Mouse (Mus musculus) embryonic facial prominence, embryonic 14.5 days (tissue): ENCODE data around the gene Kif16b. TPM values are rescaled to one million over a fixed set of nuclear protein-coding genes. Genes with fewer than 3 reads are reported as not detected.
A peak's percentile ranks its signal among the peaks of the same experiment; 100 is the strongest.

Experiments used
- ATAC-seq: fragments of 200-750 bp; cut with Nextera tagmentation; 2 replicates; pipeline ENCODE4 v1.8.0; 2017; ENCODE audit warnings: low read depth, moderate number of reproducible peaks, moderate TSS enrichment
- DNase-seq: peaks from one replicate; pipeline ENCODE4 v3.0.0-alpha.2; 2015; ENCODE audit warnings: low spot score
- H3K27ac ChIP-seq: fragments of 300-500 bp; sonication (generic); replicated peaks from 2 replicates; pipeline ENCODE4 v1.5.1; 2014; ENCODE audit warnings: low read depth, mild to moderate bottlenecking, low read length, moderate library complexity
- H3K27me3 ChIP-seq: fragments of 300-500 bp; sonication (generic); replicated peaks from 2 replicates; pipeline ENCODE4 v1.6.1; 2014; ENCODE audit warnings: low read length; ENCODE audit not compliant: control insufficient read depth, insufficient read depth
- H3K36me3 ChIP-seq: fragments of 300-500 bp; sonication (generic); 2 replicates; pipeline ENCODE4 v1.6.1; 2014; ENCODE audit warnings: low read length, mixed read lengths; ENCODE audit not compliant: control insufficient read depth, insufficient read depth
- H3K4me1 ChIP-seq: fragments of 300-500 bp; sonication (generic); 2 replicates; pipeline ENCODE4 v1.6.1; 2014; ENCODE audit warnings: antibody characterized with exemption, low read length; ENCODE audit not compliant: control insufficient read depth, insufficient read depth
- H3K4me2 ChIP-seq: fragments of 300-500 bp; sonication (generic); 2 replicates; pipeline ENCODE4 v1.6.1; 2014; ENCODE audit warnings: low read depth, mild to moderate bottlenecking, low read length, moderate library complexity, mixed read lengths
- H3K4me3 ChIP-seq: fragments of 300-500 bp; sonication (generic); 2 replicates; pipeline ENCODE4 v1.5.1; 2014; ENCODE audit warnings: low read depth, mild to moderate bottlenecking, low read length
- H3K9ac ChIP-seq: fragments of 300-500 bp; sonication (generic); 2 replicates; pipeline ENCODE4 v1.6.1; 2014; ENCODE audit warnings: low read depth, mild to moderate bottlenecking, low read length, moderate library complexity, mixed read lengths
- H3K9me3 ChIP-seq: fragments of 300-500 bp; sonication (generic); 2 replicates; pipeline ENCODE4 v1.6.1; 2016; ENCODE audit warnings: low read length; ENCODE audit not compliant: control insufficient read depth
- WGBS: fragments of 180-500 bp; shearing (Covaris S2); extraction: QIAGEN DNeasy Blood & Tissue Kit; methylation state at CpG from one replicate; pipeline ENCODE4 v1.1.7; 2014; 5-methylcytosine and 5-hydroxymethylcytosine counted together
- polyA plus RNA-seq: library from polyadenylated mRNA; unstranded; fragments of >200 nt; fragmentation: Nextera tagmentation; extraction: Ambion mirVana; gene quantifications from 2 replicates; pipeline ENCODE4 v1.2.1, GENCODE M21; 2014

Kif16b gene
- polyA plus RNA-seq, 1 experiment from 2014 or later, result 10.6 TPM

- H3K4me3 ChIP-seq, result no peak overlapping the region
- no peak overlapping the region; the same call in 1 of the 2 replicates for H3K27ac ChIP-seq
- H3K9ac ChIP-seq, result no peak overlapping the region
- H3K4me2 ChIP-seq, result no peak overlapping the region
- WGBS, result 62% methylated on average over 3 of the region's 3 CpGs
- peaks cover 4% of the 10 kb centered on the region; the same call in 1 of the 2 replicates for H3K36me3 ChIP-seq
- DNase-seq (no peak), ATAC-seq (no peak)
- no peaks in the 10 kb centered on the region for H3K4me1 ChIP-seq
- H3K9me3 ChIP-seq, result no peaks in the 10 kb centered on the region
- H3K27me3 ChIP-seq, result no peaks in the 10 kb centered on the region
Measured at GRCm38 (mm10) chr2:142838775-142839174, 62.6 kb downstream of the Kif16b start.

GRCm38 (mm10) chr2:142838118-142838517, 63.2 kb downstream of the Kif16b start:
- WGBS, result 72% methylated on average over 1 of the region's 1 CpGs
- H3K27ac ChIP-seq, result no peak overlapping the region; the same call in 1 of the 2 replicates

GRCm38 (mm10) chr2:142834751-142835150, 66.6 kb downstream of the Kif16b start:
- Histone ChIP-seq H3K9ac (no peak overlapping the region), H3K4me1 (no peaks in the 10 kb centered on the region), H3K4me2 (no peak overlapping the region), H3K27ac (no peak overlapping the region), H3K9me3 (no peaks in the 10 kb centered on the region), H3K27me3 (no peaks in the 10 kb centered on the region), H3K4me3 (no peak overlapping the region), H3K36me3 (peaks cover 7% of the 10 kb centered on the region; the same call in 1 of the 2 replicates)
- no peak for ATAC-seq
- no peak for DNase-seq
- 81% methylated on average over 3 of the region's 3 CpGs for WGBS

More at GRCm38 (mm10) chr2:142838118-142838517, 63.2 kb downstream of the Kif16b start:
- Histone ChIP-seq H3K4me1 (no peaks in the 10 kb centered on the region), H3K9ac (no peak overlapping the region), H3K4me2 (no peak overlapping the region), H3K36me3 (peaks cover 9% of the 10 kb centered on the region; the same call in 1 of the 2 replicates), H3K4me3 (no peak overlapping the region), H3K9me3 (no peaks in the 10 kb centered on the region), H3K27me3 (no peaks in the 10 kb centered on the region)
- DNase-seq (peak; percentile 66), ATAC-seq (no peak)

DNA sequence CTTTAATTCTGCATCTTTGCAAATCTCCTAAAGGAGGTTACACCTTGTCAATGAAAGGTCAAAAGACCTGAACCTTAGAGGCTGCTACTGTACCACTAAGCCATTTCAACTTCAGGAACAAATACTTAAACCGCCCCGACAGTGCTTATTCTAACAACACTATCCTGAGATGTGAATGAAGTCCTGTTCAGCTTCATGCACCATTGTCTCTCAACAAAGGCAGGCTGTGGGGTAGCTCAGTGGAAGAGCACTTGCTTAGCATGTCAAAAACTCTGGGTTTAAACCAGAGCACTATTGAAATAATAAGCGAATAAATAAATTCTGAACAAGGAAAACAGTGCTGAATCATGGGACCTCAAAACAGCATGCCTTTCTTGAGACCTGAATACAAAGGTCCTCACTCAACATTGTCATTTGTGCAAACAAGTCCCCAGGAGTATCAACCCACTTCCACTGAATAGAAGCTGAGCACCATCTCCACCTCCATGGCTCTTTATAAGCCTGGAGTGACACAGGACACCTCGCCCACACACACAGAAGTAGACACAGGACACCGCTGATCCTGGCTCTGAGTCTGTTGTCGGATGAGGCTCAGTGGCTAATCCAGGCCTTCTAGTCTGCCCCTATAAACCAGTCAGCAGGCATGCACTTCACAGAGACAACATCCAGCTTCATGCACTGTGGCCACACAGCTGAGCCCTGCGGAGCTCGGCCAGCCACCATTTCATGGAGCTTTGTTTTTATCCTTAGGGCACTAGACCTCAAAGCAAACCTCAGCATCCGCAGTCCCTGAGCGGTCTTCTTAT, 68.5 kb downstream of the Kif16b start:
- Histone ChIP-seq H3K4me1 (peaks cover 9% of the 10 kb centered on the region), H3K36me3 (peaks cover 6% of the 10 kb centered on the region; the same call in 1 of the 2 replicates), H3K27ac (no peak overlapping the region), H3K4me2 (no peak overlapping the region), H3K9ac (no peak overlapping the region), H3K4me3 (no peak overlapping the region), H3K27me3 (no peaks in the 10 kb centered on the region), H3K9me3 (no peaks in the 10 kb centered on the region)
- DNase-seq (peak; percentile 61), ATAC-seq (peak; percentile 86)
- WGBS, result 59% methylated on average over 10 of the region's 10 CpGs

DNA sequence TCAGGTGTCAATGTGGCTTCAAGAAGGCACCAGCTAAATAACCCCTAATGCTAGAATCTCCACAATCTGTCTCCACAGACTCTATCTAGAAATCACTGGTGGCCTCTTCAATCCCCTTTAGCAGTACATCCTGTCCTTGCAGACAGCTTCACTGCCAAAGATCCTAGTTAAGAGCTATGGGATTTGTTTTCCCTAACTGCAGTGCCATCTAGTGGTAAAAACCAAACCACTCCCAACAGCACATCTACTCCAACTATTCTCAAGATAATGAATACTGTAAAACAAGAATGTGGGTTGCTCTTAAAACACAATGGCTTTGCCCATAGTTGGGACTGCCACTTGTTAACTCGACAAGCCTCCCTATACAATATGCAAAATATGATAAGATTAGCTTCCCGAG, 88.3 kb downstream of the Kif16b start:
- no peaks in the 10 kb centered on the region for H3K36me3 ChIP-seq
- ATAC-seq (peak; percentile 77), DNase-seq (peak; percentile 89)
- no peak overlapping the region for H3K9ac ChIP-seq
- H3K4me2 ChIP-seq, result no peak overlapping the region
- H3K4me3 ChIP-seq, result no peak overlapping the region
- no peak overlapping the region for H3K27ac ChIP-seq
- H3K27me3 ChIP-seq, result no peaks in the 10 kb centered on the region
- H3K4me1 ChIP-seq, result no peaks in the 10 kb centered on the region
- 39% methylated on average over 2 of the region's 2 CpGs for WGBS
- no peaks in the 10 kb centered on the region for H3K9me3 ChIP-seq

DNA sequence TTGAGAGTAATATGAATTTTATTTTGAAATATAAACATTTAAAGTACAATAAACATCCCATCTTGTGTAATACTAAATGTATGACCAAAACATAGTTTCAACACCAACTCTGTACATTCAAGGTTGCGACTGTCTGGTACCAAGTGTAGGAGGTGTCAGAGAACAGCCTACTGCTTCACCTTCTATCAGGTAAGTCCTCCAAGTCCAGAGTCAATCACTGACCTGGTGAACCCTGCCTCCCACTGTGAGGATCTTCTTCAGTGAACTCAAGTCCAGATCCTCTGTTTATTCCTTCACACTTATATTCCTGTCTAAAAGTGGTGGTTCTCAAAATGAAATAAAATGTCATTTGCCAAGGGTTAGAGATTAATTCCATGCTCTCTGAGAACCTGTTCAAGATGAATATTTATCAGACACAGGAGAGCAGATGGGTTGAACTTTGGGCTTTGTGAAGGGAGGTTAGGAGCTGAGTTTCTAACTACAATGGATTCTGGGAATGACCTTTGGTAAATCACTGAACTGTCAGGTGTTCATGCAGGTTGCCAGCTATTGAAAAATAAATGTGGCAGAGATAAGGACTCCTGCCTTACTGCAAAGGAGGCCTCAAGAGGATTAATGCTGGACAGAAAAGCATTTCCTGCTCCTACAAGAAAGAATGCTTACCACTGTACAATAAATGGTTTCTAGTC, 97.4 kb downstream of the Kif16b start:
- no peak for ATAC-seq
- Histone ChIP-seq H3K4me1 (no peaks in the 10 kb centered on the region), H3K4me2 (no peak overlapping the region), H3K9me3 (no peaks in the 10 kb centered on the region), H3K36me3 (no peaks in the 10 kb centered on the region), H3K9ac (no peak overlapping the region), H3K27me3 (no peaks in the 10 kb centered on the region), H3K27ac (no peak overlapping the region), H3K4me3 (no peak overlapping the region)
- WGBS, result 95% methylated on average over 1 of the region's 1 CpGs
- DNase-seq, result no peak

GRCm38 (mm10) chr2:142797310-142797709, 104.0 kb downstream of the Kif16b start:
- Histone ChIP-seq H3K4me3 (no peak overlapping the region), H3K4me1 (no peaks in the 10 kb centered on the region), H3K36me3 (no peaks in the 10 kb centered on the region), H3K9me3 (no peaks in the 10 kb centered on the region), H3K4me2 (no peak overlapping the region), H3K27ac (no peak overlapping the region), H3K9ac (no peak overlapping the region), H3K27me3 (no peaks in the 10 kb centered on the region)
- DNase-seq (peak; percentile 44), ATAC-seq (no peak)
- WGBS, result 47% methylated on average over 6 of the region's 6 CpGs

- ATAC-seq (no peak), DNase-seq (no peak)
- H3K9me3 ChIP-seq, result no peaks in the 10 kb centered on the region
- H3K27me3 ChIP-seq, result no peaks in the 10 kb centered on the region
- WGBS, result 71% methylated on average over 1 of the region's 1 CpGs
- no peaks in the 10 kb centered on the region for H3K36me3 ChIP-seq
- H3K4me2 ChIP-seq, result no peak overlapping the region
- H3K27ac ChIP-seq, result no peak overlapping the region
- H3K4me1 ChIP-seq, result no peaks in the 10 kb centered on the region
- no peak overlapping the region for H3K9ac ChIP-seq
- H3K4me3 ChIP-seq, result no peak overlapping the region
Measured at GRCm38 (mm10) chr2:142775358-142775757, 126.0 kb downstream of the Kif16b start.
